Mouse (Mus musculus) hindbrain, embryonic 16.5 days (tissue): ENCODE data around the gene Wwtr1. TPM values are rescaled to one million over a fixed set of nuclear protein-coding genes. Genes with fewer than 3 reads are reported as not detected.

Source experiments
- ATAC-seq: fragments of 200-750 bp; cut with Nextera tagmentation; 2 replicates; pipeline ENCODE4 v1.8.0; 2017; ENCODE audit warnings: moderate TSS enrichment, moderate library complexity
- H3K27ac ChIP-seq: fragments of 300-500 bp; sonication (generic); 2 replicates; pipeline ENCODE4 v1.5.1; 2014; ENCODE audit warnings: low read depth, mild to moderate bottlenecking, control low read depth, low read length, moderate library complexity
- H3K27me3 ChIP-seq: fragments of 300-500 bp; sonication (generic); replicated peaks from 2 replicates; pipeline ENCODE4 v1.6.1; 2014; ENCODE audit warnings: low read length; ENCODE audit not compliant: control insufficient read depth, insufficient read depth
- H3K36me3 ChIP-seq: fragments of 300-500 bp; sonication (generic); 2 replicates; pipeline ENCODE4 v1.6.1; 2014; ENCODE audit warnings: mild to moderate bottlenecking, low read length, moderate library complexity, mixed read lengths; ENCODE audit not compliant: control insufficient read depth, insufficient read depth
- H3K4me1 ChIP-seq: fragments of 300-500 bp; sonication (generic); 2 replicates; pipeline ENCODE4 v1.6.1; 2014; ENCODE audit warnings: low read depth, low read length; ENCODE audit not compliant: control insufficient read depth, insufficient read depth
- H3K4me2 ChIP-seq: fragments of 300-500 bp; sonication (generic); 2 replicates; pipeline ENCODE4 v1.6.1; 2014; ENCODE audit warnings: mild to moderate bottlenecking, low read length, control low read depth, moderate library complexity
- H3K4me3 ChIP-seq: fragments of 300-500 bp; sonication (generic); 2 replicates; pipeline ENCODE4 v1.5.1; 2014; ENCODE audit warnings: mild to moderate bottlenecking, low read length, control low read depth, moderate library complexity
- H3K9ac ChIP-seq: fragments of 300-500 bp; sonication (generic); 2 replicates; pipeline ENCODE4 v1.6.1; 2014; ENCODE audit warnings: low read depth, mild to moderate bottlenecking, control low read depth, low read length, moderate library complexity
- H3K9me3 ChIP-seq: fragments of 300-500 bp; sonication (generic); 2 replicates; pipeline ENCODE4 v1.6.1; 2014; ENCODE audit warnings: mild to moderate bottlenecking, low read length, moderate library complexity; ENCODE audit not compliant: control insufficient read depth
- WGBS: fragments of 180-500 bp; shearing (Covaris S2); extraction: QIAGEN DNeasy Blood & Tissue Kit; methylation state at CpG from one replicate; pipeline ENCODE4 v1.1.7; 2014; 5-methylcytosine and 5-hydroxymethylcytosine counted together
- polyA plus RNA-seq: library from polyadenylated mRNA; unstranded; fragments of >200 nt; fragmentation: Nextera tagmentation; extraction: Ambion mirVana; gene quantifications from 2 replicates; pipeline ENCODE4 v1.2.1, GENCODE M21; 2015

Gene Wwtr1
- 7.9 and 8.6 TPM in 2 replicates for polyA plus RNA-seq

- Histone ChIP-seq H3K27me3 (no peaks in the 10 kb centered on the region; the same call in 1 of the 2 replicates), H3K36me3 (no peaks in the 10 kb centered on the region), H3K4me3 (peak within 1 kb of the TSS; percentile 68), H3K9me3 (no peaks in the 10 kb centered on the region), H3K27ac (peak within 1 kb of the TSS; percentile 58), H3K4me2 (peak within 1 kb of the TSS; percentile 67), H3K4me1 (peaks cover 4% of the 10 kb centered on the region; the same call in 1 of the 2 replicates), H3K9ac (peak within 1 kb of the TSS; percentile 76)
- ATAC-seq, result peak; percentile 92
- 2% methylated on average over 36 of the region's 36 CpGs for WGBS
Observed at GRCm38 (mm10) chr3:57575660-57576055, at the start of gene Wwtr1. Wwtr1 (minus strand) TSS chr3:57575910.

- Histone ChIP-seq H3K4me2 (no peak overlapping the region), H3K4me3 (no peak overlapping the region), H3K36me3 (no peaks in the 10 kb centered on the region), H3K9ac (no peak overlapping the region), H3K27me3 (no peaks in the 10 kb centered on the region), H3K4me1 (no peaks in the 10 kb centered on the region), H3K27ac (no peak overlapping the region), H3K9me3 (no peaks in the 10 kb centered on the region)
- no peak for ATAC-seq
- WGBS, result 76% methylated on average over 4 of the region's 4 CpGs
Observed at GRCm38 (mm10) chr3:57619718-57620117, 44.0 kb upstream of the Wwtr1 start.

GRCm38 (mm10) chr3:57615652-57616051 lies 39.9 kb upstream of the Wwtr1 start:
- H3K4me3 ChIP-seq, result no peak overlapping the region
- ATAC-seq, result no peak
- H3K9me3 ChIP-seq, result no peaks in the 10 kb centered on the region
- H3K27ac ChIP-seq, result no peak overlapping the region
- no peaks in the 10 kb centered on the region for H3K27me3 ChIP-seq
- no peak overlapping the region for H3K4me2 ChIP-seq
- no peaks in the 10 kb centered on the region for H3K36me3 ChIP-seq
- WGBS, result 93% methylated on average over 4 of the region's 4 CpGs
- no peaks in the 10 kb centered on the region for H3K4me1 ChIP-seq
- H3K9ac ChIP-seq, result no peak overlapping the region

GRCm38 (mm10) chr3:57612430-57612997 lies 36.8 kb upstream of the Wwtr1 start:
- Histone ChIP-seq H3K4me2 (no peak overlapping the region), H3K9ac (no peak overlapping the region), H3K36me3 (no peaks in the 10 kb centered on the region), H3K27ac (no peak overlapping the region), H3K9me3 (no peaks in the 10 kb centered on the region), H3K4me1 (no peaks in the 10 kb centered on the region), H3K4me3 (no peak overlapping the region), H3K27me3 (no peaks in the 10 kb centered on the region)
- no peak for ATAC-seq
- 86% methylated on average over 3 of the region's 3 CpGs for WGBS

GRCm38 (mm10) chr3:57611776-57612175 lies 36.1 kb upstream of the Wwtr1 start:
- Histone ChIP-seq H3K4me2 (no peak overlapping the region), H3K9ac (no peak overlapping the region), H3K36me3 (no peaks in the 10 kb centered on the region), H3K4me3 (no peak overlapping the region), H3K27me3 (no peaks in the 10 kb centered on the region), H3K4me1 (no peaks in the 10 kb centered on the region), H3K9me3 (no peaks in the 10 kb centered on the region), H3K27ac (no peak overlapping the region)
- ATAC-seq, result no peak
- 82% methylated on average over 7 of the region's 7 CpGs for WGBS

GRCm38 (mm10) chr3:57604618-57605015 lies 28.9 kb upstream of the Wwtr1 start:
- no peaks in the 10 kb centered on the region for H3K27me3 ChIP-seq
- H3K4me1 ChIP-seq, result no peaks in the 10 kb centered on the region
- H3K36me3 ChIP-seq, result no peaks in the 10 kb centered on the region
- ATAC-seq, result no peak
- WGBS, result 47% methylated on average over 1 of the region's 1 CpGs
- H3K9ac ChIP-seq, result no peak overlapping the region
- H3K4me3 ChIP-seq, result no peak overlapping the region
- no peaks in the 10 kb centered on the region for H3K9me3 ChIP-seq
- H3K27ac ChIP-seq, result no peak overlapping the region
- no peak overlapping the region for H3K4me2 ChIP-seq

- no peaks in the 10 kb centered on the region for H3K4me1 ChIP-seq
- no peaks in the 10 kb centered on the region for H3K27me3 ChIP-seq
- 61% methylated on average over 5 of the region's 5 CpGs for WGBS
- H3K9ac ChIP-seq, result no peak overlapping the region
- no peaks in the 10 kb centered on the region for H3K36me3 ChIP-seq
- H3K27ac ChIP-seq, result no peak overlapping the region
- H3K9me3 ChIP-seq, result no peaks in the 10 kb centered on the region
- no peak overlapping the region for H3K4me2 ChIP-seq
- H3K4me3 ChIP-seq, result no peak overlapping the region
- no peak for ATAC-seq
Observed at GRCm38 (mm10) chr3:57603891-57604617, 28.3 kb upstream of the Wwtr1 start.

- Histone ChIP-seq H3K9me3 (no peaks in the 10 kb centered on the region), H3K4me1 (no peaks in the 10 kb centered on the region), H3K27me3 (no peaks in the 10 kb centered on the region), H3K9ac (no peak overlapping the region), H3K4me2 (no peak overlapping the region), H3K4me3 (no peak overlapping the region), H3K27ac (no peak overlapping the region), H3K36me3 (no peaks in the 10 kb centered on the region)
- 83% methylated on average over 4 of the region's 4 CpGs for whole genome bisulfite sequencing
- no peak for ATAC-seq
Observed at GRCm38 (mm10) chr3:57602610-57603009, 26.9 kb upstream of the Wwtr1 start.

- ATAC-seq, result no peak
- H3K9ac ChIP-seq, result no peak overlapping the region
- no peaks in the 10 kb centered on the region for H3K9me3 ChIP-seq
- H3K27me3 ChIP-seq, result no peaks in the 10 kb centered on the region
- H3K4me2 ChIP-seq, result no peak overlapping the region
- no peak overlapping the region for H3K27ac ChIP-seq
- H3K36me3 ChIP-seq, result no peaks in the 10 kb centered on the region
- no peaks in the 10 kb centered on the region for H3K4me1 ChIP-seq
- H3K4me3 ChIP-seq, result no peak overlapping the region
- 80% methylated on average over 7 of the region's 7 CpGs for WGBS
Observed at GRCm38 (mm10) chr3:57596566-57596965, 20.9 kb upstream of the Wwtr1 start.
